Mouse (Mus musculus) forebrain, embryonic 15.5 days (tissue): ENCODE data around the gene Gm32717. TPM values are rescaled to one million over a fixed set of nuclear protein-coding genes. Genes with fewer than 3 reads are reported as not detected.
"Not testable (repeated sequence)": the region's sequence is repeated elsewhere in the genome, so short reads cannot be mapped to it uniquely, and the experiment has no call there.

ENCODE experiments used
- ATAC-seq: fragments of 200-750 bp; cut with Nextera tagmentation; replicated peaks from 2 replicates; pipeline ENCODE4 v1.8.0; 2017; ENCODE audit warnings: mild to moderate bottlenecking, moderate TSS enrichment, moderate library complexity
- H3K27ac ChIP-seq: fragments of 300-500 bp; sonication (generic); replicated peaks from 2 replicates; pipeline ENCODE4 v1.5.1; 2015; ENCODE audit warnings: mild to moderate bottlenecking, inconsistent platforms
- H3K27me3 ChIP-seq: fragments of 300-500 bp; sonication (generic); 2 replicates; pipeline ENCODE4 v1.6.1; 2015; ENCODE audit warnings: inconsistent platforms
- H3K36me3 ChIP-seq: fragments of 300-500 bp; sonication (generic); 2 replicates; pipeline ENCODE4 v1.6.1; 2015; ENCODE audit warnings: mild to moderate bottlenecking, inconsistent platforms
- H3K4me1 ChIP-seq: fragments of 300-500 bp; sonication (generic); 2 replicates; pipeline ENCODE4 v1.6.1; 2015; ENCODE audit warnings: inconsistent platforms
- H3K4me2 ChIP-seq: fragments of 300-500 bp; sonication (generic); replicated peaks from 2 replicates; pipeline ENCODE4 v1.6.1; 2015; ENCODE audit warnings: mild to moderate bottlenecking, inconsistent platforms
- H3K4me3 ChIP-seq: fragments of 300-500 bp; sonication (generic); 2 replicates; pipeline ENCODE4 v1.5.1; 2015; ENCODE audit warnings: mild to moderate bottlenecking, inconsistent platforms
- H3K9ac ChIP-seq: fragments of 300-500 bp; sonication (generic); replicated peaks from 2 replicates; pipeline ENCODE4 v1.6.1; 2015; ENCODE audit warnings: mild to moderate bottlenecking, inconsistent platforms
- H3K9me3 ChIP-seq: fragments of 300-500 bp; sonication (generic); 2 replicates; pipeline ENCODE4 v1.6.1; 2016; ENCODE audit warnings: inconsistent platforms
- WGBS: fragments of 180-500 bp; shearing (Covaris S2); methylation state at CpG from one replicate; pipeline ENCODE4 v1.1.7; 2015; ENCODE audit warnings: mixed read lengths; 5-methylcytosine and 5-hydroxymethylcytosine counted together
- polyA plus RNA-seq: library from polyadenylated mRNA; unstranded; fragments of >200 nt; fragmentation: Nextera tagmentation; extraction: Ambion mirVana; gene quantifications from 2 replicates; pipeline ENCODE4 v1.2.1, GENCODE M21; 2015

The Gm32717 gene
- polyA plus RNA-seq, 1 experiment from 2014 or later: 0.20 TPM

DNA sequence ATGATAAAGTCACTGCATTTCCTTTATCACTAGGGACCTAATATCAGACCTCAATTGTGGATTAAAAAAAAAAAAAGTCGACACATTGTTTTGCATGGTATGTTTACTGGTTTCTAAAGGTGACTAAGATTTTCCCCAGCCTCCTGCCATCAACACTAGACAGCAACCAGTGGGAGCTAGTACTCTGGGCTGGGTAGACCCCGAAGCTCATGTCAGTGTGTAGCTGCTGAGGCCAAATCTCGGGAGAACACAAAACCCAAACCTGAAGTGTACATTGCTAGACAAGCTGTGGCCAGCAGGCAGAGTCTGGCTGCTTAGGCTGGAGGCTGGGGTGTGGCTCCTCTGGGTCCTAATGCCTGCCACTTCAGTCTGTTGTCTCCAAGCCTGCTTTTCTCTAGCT, 45.4 kb downstream of the Gm32717 start:
- not testable (repeated sequence) for H3K9me3 ChIP-seq, H3K4me1 ChIP-seq, H3K27me3 ChIP-seq, H3K27ac ChIP-seq, H3K9ac ChIP-seq, H3K4me3 ChIP-seq, H3K4me2 ChIP-seq, H3K36me3 ChIP-seq, ATAC-seq
- 37% methylated on average over 3 of the region's 3 CpGs for WGBS

Other genes starting within 250 kb of the Gm32717 start
- gene Mdm1, start 99.0 kb downstream of the Gm32717 start, polyA plus RNA-seq: 38.7 and 42.8 TPM in 2 replicates
- gene Il22, start 35.8 kb downstream of the Gm32717 start, polyA plus RNA-seq: not detected in 2 replicates
- 0.18 and 0.20 TPM in 2 replicates for gene Gm32802, start 17.9 kb upstream of the Gm32717 start, polyA plus RNA-seq
- not detected in 2 replicates for gene Iltifb, start 54.3 kb upstream of the Gm32717 start, polyA plus RNA-seq
- gene Gm9040, start 86.2 kb upstream of the Gm32717 start, polyA plus RNA-seq: not detected in 2 replicates
- gene Gm9044, start 91.6 kb upstream of the Gm32717 start, polyA plus RNA-seq: not detected in 2 replicates
- not detected in 2 replicates for gene Gm9045, start 97.1 kb upstream of the Gm32717 start, polyA plus RNA-seq
- gene Gm9046, start 102.5 kb upstream of the Gm32717 start, polyA plus RNA-seq: not detected in 2 replicates
- 0.08 TPM in 1 of 2 replicates, not detected in the other for gene Gm9048, start 107.9 kb upstream of the Gm32717 start, polyA plus RNA-seq
- gene Gm9049, start 113.3 kb upstream of the Gm32717 start, polyA plus RNA-seq: not detected in 2 replicates
- not detected in 2 replicates for gene Ifng, start 200.3 kb upstream of the Gm32717 start, polyA plus RNA-seq